Mouse (Mus musculus) frontal cortex, postnatal 14 days (tissue): ENCODE results near the gene Rnf38.

Experiments
- DNase-seq, 2 experiments: peaks; one replicate each; pipeline ENCODE4 v3.0.0; 2022; ENCODE audit warnings: low spot score in 2 of 2

Gene Rnf38

GRCm38 (mm10) chr4:44119410-44120201 lies 114.0 kb downstream of the Rnf38 start:
- no peak for DNase-seq

GRCm38 (mm10) chr4:44115046-44115445 lies 118.5 kb downstream of the Rnf38 start:
- no peak for DNase-seq

- DNase-seq = no peak
These were observed 120.0 kb downstream of the Rnf38 start for GRCm38 (mm10) chr4:44113393-44114138.

- DNase-seq = no peak
These were observed 120.8 kb downstream of the Rnf38 start for GRCm38 (mm10) chr4:44112741-44113140.

- no peak for DNase-seq
These were observed 122.8 kb downstream of the Rnf38 start for GRCm38 (mm10) chr4:44110771-44111170.

GRCm38 (mm10) chr4:44108297-44108696 lies 125.3 kb downstream of the Rnf38 start:
- no peak for DNase-seq

GRCm38 (mm10) chr4:44107339-44107738 lies 126.2 kb downstream of the Rnf38 start:
- DNase-seq = no peak

- no peak for DNase-seq
These were observed 127.2 kb downstream of the Rnf38 start for GRCm38 (mm10) chr4:44106297-44106821.

GRCm38 (mm10) chr4:44104195-44104917 lies 129.2 kb downstream of the Rnf38 start:
- DNase-seq = no peak

- no peak for DNase-seq
These were observed 130.0 kb downstream of the Rnf38 start for GRCm38 (mm10) chr4:44103620-44104019.

- DNase-seq = no peak
These were observed 135.8 kb downstream of the Rnf38 start for GRCm38 (mm10) chr4:44097576-44098335.

- DNase-seq = no peak
These were observed 139.1 kb downstream of the Rnf38 start for GRCm38 (mm10) chr4:44094475-44094874.

GRCm38 (mm10) chr4:44092359-44092758 lies 141.2 kb downstream of the Rnf38 start:
- DNase-seq = no peak

- no peak for DNase-seq
These were observed 148.0 kb downstream of the Rnf38 start for GRCm38 (mm10) chr4:44085566-44085965.

GRCm38 (mm10) chr4:44084602-44085325 lies 148.8 kb downstream of the Rnf38 start:
- DNase-seq = no peak

- DNase-seq = no peak
These were observed 149.6 kb downstream of the Rnf38 start, which contains the start of gene Gne for GRCm38 (mm10) chr4:44083945-44084344. Gene Gne (minus strand): TSS chr4:44084177.

- DNase-seq = no peak
These were observed 155.1 kb downstream of the Rnf38 start for GRCm38 (mm10) chr4:44078358-44078933.
